In the genomic region with DNA sequence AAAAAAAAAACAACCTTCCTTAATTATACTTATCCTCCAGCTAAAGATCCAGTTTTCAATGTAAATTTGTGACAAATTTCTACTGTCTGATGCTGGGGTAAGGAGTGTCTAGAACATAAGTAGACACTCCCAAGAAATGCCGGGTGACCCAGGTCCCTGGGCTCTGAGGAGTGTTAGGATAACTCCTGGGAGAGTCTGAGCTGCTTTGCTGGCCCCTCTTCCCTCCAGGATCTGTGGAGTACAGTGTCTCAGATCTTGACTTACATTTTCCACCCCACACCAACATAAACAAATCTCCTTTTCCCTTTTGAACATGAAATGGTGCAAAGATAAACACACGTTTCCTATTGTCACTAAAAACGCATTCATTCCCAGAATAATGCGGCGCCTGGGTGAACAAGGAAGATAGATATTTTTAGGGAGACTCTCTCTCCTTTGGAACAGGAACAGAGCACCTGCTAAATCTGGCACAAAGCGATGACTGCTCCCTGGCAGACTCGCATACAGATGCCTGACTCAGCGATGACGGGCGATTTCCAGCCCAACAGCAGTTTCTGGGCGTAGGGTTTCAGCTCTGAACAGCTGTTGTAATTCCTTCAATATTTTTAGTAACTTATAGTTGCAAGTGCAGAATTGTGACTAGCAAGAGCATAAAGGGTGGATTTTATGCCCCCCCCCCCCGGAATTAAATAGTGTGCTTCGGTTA, we compare ENCODE assay signal across 9 mouse cellular contexts.
A peak's percentile ranks its signal among the peaks of the same experiment; 100 is the strongest.
DNase-seq lines count a peak whose midpoint lies in the region; ATAC-seq lines count a peak whose summit lies in the region.
"Had no signal": no experiment of that assay in that cellular context is flagged by ENCODE, and none has a peak within 500 bp of the region (broad histone marks: within the 10 kb centered on the region; RNA-seq: fewer than 3 reads in every experiment).

No protein-coding gene starts in this region.

- H3K9me3 ChIP-seq in hindbrain, embryonic 13.5 days = no peaks in the 10 kb centered on the region
- H3K9me3 ChIP-seq in hindbrain, embryonic 11.5 days (ENCODE audit: control insufficient read depth, low read length) = no peaks in the 10 kb centered on the region
- H3K9me3 ChIP-seq in hindbrain, embryonic 16.5 days (ENCODE audit: control insufficient read depth, low read length) = no peaks in the 10 kb centered on the region

- peaks cover 9% of the 10 kb centered on the region; the same call in 1 of the 2 replicates for H3K4me1 ChIP-seq in hindbrain, embryonic 13.5 days (replicated peaks)
- H3K4me1 ChIP-seq in hindbrain, embryonic 11.5 days (replicated peaks; ENCODE audit: control insufficient read depth, insufficient read depth, low read length) = no peaks in the 10 kb centered on the region
- no peaks in the 10 kb centered on the region; the same call in 1 of the 2 replicates for H3K4me1 ChIP-seq in hindbrain, embryonic 16.5 days (ENCODE audit: control insufficient read depth, insufficient read depth, low read depth, low read length)

- no peak overlapping the region for H3K4me3 ChIP-seq in hindbrain, embryonic 13.5 days
- H3K4me3 ChIP-seq in hindbrain, embryonic 11.5 days (ENCODE audit: low read depth, low read length) = no peak overlapping the region
- no peak overlapping the region for H3K4me3 ChIP-seq in hindbrain, embryonic 16.5 days (ENCODE audit: low read length)

- no peaks in the 10 kb centered on the region for H3K36me3 ChIP-seq in hindbrain, embryonic 13.5 days
- H3K36me3 ChIP-seq in hindbrain, embryonic 11.5 days (ENCODE audit: control insufficient read depth, insufficient read depth, low read length) = no peaks in the 10 kb centered on the region
- H3K36me3 ChIP-seq in hindbrain, embryonic 16.5 days (ENCODE audit: control insufficient read depth, insufficient read depth, low read length) = no peaks in the 10 kb centered on the region
- H3K36me3 ChIP-seq: G1E had no signal

- no peak for DNase-seq in hindbrain, embryonic 11.5 days (ENCODE audit: low spot score)
- peak; percentile 95 for DNase-seq in brain, adult 2 months (ENCODE audit: low read depth, low spot score)
- DNase-seq in frontal cortex, postnatal 36 days (ENCODE audit: low spot score in 2 of 2) = peak; percentile 71 to 86
- DNase-seq in lung, postnatal 14 days = peak; percentile 19
- no peak for DNase-seq in spleen, postnatal 10 days (ENCODE audit: low spot score in 2 of 2)
- DNase-seq in thymus, adult 18-20 months = no peak

- H3K27me3 ChIP-seq in hindbrain, embryonic 13.5 days = no peaks in the 10 kb centered on the region
- no peaks in the 10 kb centered on the region for H3K27me3 ChIP-seq in hindbrain, embryonic 11.5 days (ENCODE audit: control insufficient read depth, insufficient read depth, low read length)
- H3K27me3 ChIP-seq in hindbrain, embryonic 16.5 days (replicated peaks; ENCODE audit: control insufficient read depth, insufficient read depth, low read length) = no peaks in the 10 kb centered on the region

- H3K9ac ChIP-seq in hindbrain, embryonic 13.5 days = no peak overlapping the region
- no peak overlapping the region for H3K9ac ChIP-seq in hindbrain, embryonic 11.5 days (ENCODE audit: low read depth, low read length)
- H3K9ac ChIP-seq in hindbrain, embryonic 16.5 days (ENCODE audit: low read depth, low read length) = no peak overlapping the region

- no peak overlapping the region; the same call in 1 of the 2 replicates for H3K27ac ChIP-seq in hindbrain, embryonic 13.5 days
- H3K27ac ChIP-seq in hindbrain, embryonic 11.5 days (ENCODE audit: low read depth, low read length) = no peak overlapping the region
- H3K27ac ChIP-seq in hindbrain, embryonic 16.5 days (ENCODE audit: low read depth, low read length) = 0 out of 2 replicates have a peak overlapping the region, but pooled peaks have one; percentile 51

- ATAC-seq in hindbrain, embryonic 13.5 days (ENCODE audit: low FRiP score) = peak; percentile 46; the same call in 1 of the 2 replicates
- no peak for ATAC-seq in hindbrain, embryonic 11.5 days (ENCODE audit: low FRiP score)
- peak; percentile 82; the same call in 1 of the 2 replicates for ATAC-seq in hindbrain, embryonic 16.5 days

- WGBS in hindbrain, embryonic 13.5 days = 63% methylated on average over 13 of the region's 13 CpGs
- whole genome bisulfite sequencing in hindbrain, embryonic 11.5 days = 84% methylated on average over 13 of the region's 13 CpGs
- WGBS in hindbrain, embryonic 16.5 days = 52% methylated on average over 13 of the region's 13 CpGs

- H3K4me2 ChIP-seq in hindbrain, embryonic 13.5 days = no peak overlapping the region
- no peak overlapping the region for H3K4me2 ChIP-seq in hindbrain, embryonic 11.5 days (replicated peaks; ENCODE audit: low read depth, low read length)
- H3K4me2 ChIP-seq in hindbrain, embryonic 16.5 days (ENCODE audit: low read length) = peak overlapping the region; percentile 10; the same call in 1 of the 2 replicates

Comparison
In these comparisons a context has a peak if more than half of its experiments do, and no peak if none do; other contexts are left out.
1. DNase-seq: peak in brain, adult 2 months (single experiment), frontal cortex, postnatal 36 days (2 of 2) and lung, postnatal 14 days (single experiment); none in hindbrain, embryonic 11.5 days (single experiment), spleen, postnatal 10 days (0 of 2) and thymus, adult 18-20 months (0 of 2).